In the genomic region with DNA sequence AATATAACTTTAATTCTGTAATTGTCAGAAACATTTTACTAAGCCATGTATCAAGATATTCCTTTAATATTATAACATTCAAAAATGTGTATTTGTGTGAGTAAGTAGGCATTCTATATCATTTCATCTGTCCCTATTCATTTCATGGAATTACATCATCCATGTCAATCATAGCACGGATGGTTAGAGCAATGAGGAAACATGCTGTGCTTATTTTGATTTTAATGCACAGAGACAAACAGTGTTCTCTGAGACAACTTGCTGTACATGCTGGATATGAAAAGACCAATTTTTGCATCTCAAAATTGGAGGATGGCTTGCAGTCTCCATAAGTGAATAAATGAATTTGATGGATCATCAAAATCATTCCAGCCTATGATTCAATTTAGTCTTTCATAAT, we compare ENCODE assay signal across 24 mouse cellular contexts.
DNase-seq lines count a peak whose midpoint lies in the region; ATAC-seq lines count a peak whose summit lies in the region.
"Had no signal": no experiment of that assay in that cellular context is flagged by ENCODE, and none has a peak within 500 bp of the region (broad histone marks: within the 10 kb centered on the region; RNA-seq: fewer than 3 reads in every experiment).

No protein-coding gene starts in this region.

- no peak overlapping the region for H3K9ac ChIP-seq in hindbrain, embryonic 12.5 days
- no peak overlapping the region for H3K9ac ChIP-seq in neural tube, embryonic 12.5 days
- H3K9ac ChIP-seq in neural tube, embryonic 14.5 days (replicated peaks; ENCODE audit: low read depth, low read length), result no peak overlapping the region
- H3K9ac ChIP-seq: heart, embryonic 13.5 days; liver, embryonic 15.5 days; lung, embryonic 15.5 days had no signal

- H3K4me1 ChIP-seq in hindbrain, embryonic 12.5 days, result peaks cover 4% of the 10 kb centered on the region; the same call in 1 of the 2 replicates
- no peaks in the 10 kb centered on the region for H3K4me1 ChIP-seq in hindbrain, embryonic 10.5 days (replicated peaks)
- no peaks in the 10 kb centered on the region for H3K4me1 ChIP-seq in neural tube, embryonic 12.5 days
- no peaks in the 10 kb centered on the region for H3K4me1 ChIP-seq in neural tube, embryonic 14.5 days (ENCODE audit: control insufficient read depth, insufficient read depth, low read length)
- H3K4me1 ChIP-seq: heart, embryonic 13.5 days; limb, embryonic 10.5 days; liver, embryonic 15.5 days; lung, embryonic 15.5 days had no signal

- DNase-seq in hindbrain, embryonic 10.5 days (ENCODE audit: low spot score), result no peak
- DNase-seq in neural tube, embryonic 10.5 days (ENCODE audit: extremely low spot score, low spot score), result no peak
- no peak for DNase-seq in left cerebral cortex, postnatal 36 days (ENCODE audit: low spot score in 2 of 2)
- DNase-seq in left cerebral cortex, postnatal 14 days (ENCODE audit: low spot score in 2 of 2), result no peak
- DNase-seq: adrenal gland, postnatal 25 days; cerebellum, adult 9-10 months; gastrocnemius, postnatal 36 days; heart, adult 2 months; heart, postnatal 14 days; kidney, adult 11 months; kidney, postnatal 4 days; layer of hippocampus, adult 9-11 months; liver; lung, postnatal 36 days; thymus, adult 2 months; thymus, postnatal 4 days had no signal

- WGBS in hindbrain, embryonic 12.5 days, result 64% methylated on average over 1 of the region's 1 CpGs
- WGBS in hindbrain, embryonic 10.5 days, result 85% methylated on average over 1 of the region's 1 CpGs
- WGBS in neural tube, embryonic 12.5 days, result 70% methylated on average over 1 of the region's 1 CpGs
- 50% methylated on average over 1 of the region's 1 CpGs for WGBS in neural tube, embryonic 14.5 days

- ATAC-seq in hindbrain, embryonic 12.5 days (ENCODE audit: low FRiP score), result peak; percentile 54; the same call in 1 of the 2 replicates
- peak; percentile 21; the same call in 1 of the 2 replicates for ATAC-seq in neural tube, embryonic 12.5 days (ENCODE audit: low FRiP score, low read depth)
- 0 out of 2 replicates have a peak, but pooled peaks have one; percentile 41 for ATAC-seq in neural tube, embryonic 14.5 days (ENCODE audit: low read depth)

- H3K4me3 ChIP-seq in hindbrain, embryonic 12.5 days, result no peak overlapping the region
- no peak overlapping the region for H3K4me3 ChIP-seq in hindbrain, embryonic 10.5 days
- H3K4me3 ChIP-seq in neural tube, embryonic 12.5 days, result no peak overlapping the region
- H3K4me3 ChIP-seq in neural tube, embryonic 14.5 days (ENCODE audit: low read depth, low read length), result no peak overlapping the region
- H3K4me3 ChIP-seq: heart, adult 2 months; heart, embryonic 13.5 days; left cerebral cortex, adult 2 months; limb, embryonic 10.5 days; liver, embryonic 15.5 days; lung, embryonic 15.5 days had no signal

- intact Hi-C loops in left cerebral cortex, postnatal 36 days (cut with DNase I), result no loop called here
- intact Hi-C loops in left cerebral cortex, postnatal 14 days (cut with DNase I), result no loop called here

- H3K27me3 ChIP-seq in hindbrain, embryonic 12.5 days, result no peaks in the 10 kb centered on the region
- H3K27me3 ChIP-seq in hindbrain, embryonic 10.5 days (ENCODE audit: insufficient read depth, poor library complexity, severe bottlenecking), result no peaks in the 10 kb centered on the region
- H3K27me3 ChIP-seq in neural tube, embryonic 12.5 days (replicated peaks), result no peaks in the 10 kb centered on the region
- no peaks in the 10 kb centered on the region for H3K27me3 ChIP-seq in neural tube, embryonic 14.5 days (ENCODE audit: control insufficient read depth, insufficient read depth, low read length)
- H3K27me3 ChIP-seq: heart, embryonic 13.5 days; liver, embryonic 15.5 days; lung, embryonic 15.5 days had no signal

- H3K27ac ChIP-seq in hindbrain, embryonic 12.5 days, result no peak overlapping the region
- no peak overlapping the region for H3K27ac ChIP-seq in hindbrain, embryonic 10.5 days
- H3K27ac ChIP-seq in neural tube, embryonic 12.5 days, result no peak overlapping the region
- H3K27ac ChIP-seq in neural tube, embryonic 14.5 days (ENCODE audit: low read depth, low read length), result no peak overlapping the region
- H3K27ac ChIP-seq: heart, adult 2 months; heart, embryonic 13.5 days; left cerebral cortex, adult 2 months; limb, embryonic 10.5 days; liver, embryonic 15.5 days; lung, embryonic 15.5 days had no signal

- H3K36me3 ChIP-seq in hindbrain, embryonic 12.5 days, result no peaks in the 10 kb centered on the region
- H3K36me3 ChIP-seq in hindbrain, embryonic 10.5 days, result no peaks in the 10 kb centered on the region
- no peaks in the 10 kb centered on the region for H3K36me3 ChIP-seq in neural tube, embryonic 12.5 days
- H3K36me3 ChIP-seq in neural tube, embryonic 14.5 days (ENCODE audit: control insufficient read depth, insufficient read depth, low read length), result no peaks in the 10 kb centered on the region
- H3K36me3 ChIP-seq: heart, embryonic 13.5 days; liver, embryonic 15.5 days; lung, embryonic 15.5 days had no signal

- H3K9me3 ChIP-seq in hindbrain, embryonic 12.5 days (replicated peaks), result no peaks in the 10 kb centered on the region
- no peaks in the 10 kb centered on the region for H3K9me3 ChIP-seq in hindbrain, embryonic 10.5 days
- no peaks in the 10 kb centered on the region for H3K9me3 ChIP-seq in neural tube, embryonic 12.5 days
- H3K9me3 ChIP-seq in neural tube, embryonic 14.5 days (ENCODE audit: control insufficient read depth, low read length), result no peaks in the 10 kb centered on the region
- H3K9me3 ChIP-seq: heart, embryonic 13.5 days; limb, embryonic 10.5 days; liver, embryonic 15.5 days; lung, embryonic 15.5 days had no signal

- H3K4me2 ChIP-seq in hindbrain, embryonic 12.5 days (replicated peaks), result no peak overlapping the region
- no peak overlapping the region for H3K4me2 ChIP-seq in neural tube, embryonic 12.5 days (replicated peaks)
- no peak overlapping the region for H3K4me2 ChIP-seq in neural tube, embryonic 14.5 days (ENCODE audit: low read depth, low read length)
- H3K4me2 ChIP-seq: heart, embryonic 13.5 days; liver, embryonic 15.5 days; lung, embryonic 15.5 days had no signal
